Mouse (Mus musculus): Measurements from ENCODE around the gene Aoc1.

GRCm38 (mm10) chr6:48951630-48952029 lies 78.9 kb downstream of the Aoc1 start:
- TF ChIP-seq POLR2A (IDR thresholded peaks at IDR 0.05; ENCODE audit: extremely low read depth, insufficient read depth, low read length) (no peak), CTCF (IDR thresholded peaks at IDR 0.05; ENCODE audit: extremely low read depth, insufficient read depth, low read length) (no peak)

All from cortical plate, adult 2 months (tissue).